Mouse (Mus musculus) MEL (cell line): ENCODE results near the gene Sec16b. TPM values are rescaled to one million over a fixed set of nuclear protein-coding genes. Genes with fewer than 3 reads are reported as not detected.

ENCODE experiments used
- DNase-seq: peaks from one replicate; pipeline ENCODE4 v3.0.0; 2011; ENCODE audit warnings: low read depth, low spot score
- H3K27ac ChIP-seq: 2 replicates; pipeline ENCODE4 v1.5.1; 2012; ENCODE audit warnings: low read depth, mild to moderate bottlenecking, control low read depth, low read length, moderate library complexity; ENCODE audit not compliant: control insufficient read depth
- H3K27me3 ChIP-seq, 2 experiments: fragments of 150-350 bp in 1 of 2; sonication (generic) in 1 of 2; 2 replicates each; pipeline ENCODE4 v1.6.1; 2012; ENCODE audit warnings: low read length in 2 of 2, mild to moderate bottlenecking in 2 of 2, improper control_type of control experiment in 1 of 2, moderate library complexity in 1 of 2; ENCODE audit not compliant: insufficient read depth in 2 of 2, control insufficient read depth in 1 of 2
- H3K36me3 ChIP-seq, 2 experiments: 2 replicates each; pipeline ENCODE4 v1.6.1; 2012 to 2014; ENCODE audit warnings: low read length in 2 of 2, improper control_type of control experiment in 1 of 2, inconsistent platforms in 1 of 2, mild to moderate bottlenecking in 1 of 2; ENCODE audit not compliant: insufficient read depth in 2 of 2, control insufficient read depth in 1 of 2
- H3K4me1 ChIP-seq, 2 experiments: fragments of 150-350 bp in 1 of 2; sonication (generic) in 1 of 2; 2 replicates each; pipeline ENCODE4 v1.6.1; 2012; ENCODE audit warnings: low read length in 2 of 2, improper control_type of control experiment in 1 of 2, mild to moderate bottlenecking in 1 of 2; ENCODE audit not compliant: insufficient read depth in 2 of 2, control insufficient read depth in 1 of 2
- H3K4me3 ChIP-seq, 2 experiments: fragments of 150-350 bp in 1 of 2; sonication (generic) in 1 of 2; 2 replicates each; pipeline ENCODE4 v1.5.1; 2012; ENCODE audit warnings: low read depth in 2 of 2, low read length in 2 of 2, mild to moderate bottlenecking in 2 of 2, moderate library complexity in 2 of 2, control low read depth in 1 of 2, improper control_type of control experiment in 1 of 2; ENCODE audit not compliant: control insufficient read depth in 1 of 2, insufficient read depth in 1 of 2
- H3K79me2 ChIP-seq: 2 replicates; pipeline ENCODE4 v1.6.1; 2012; ENCODE audit warnings: mild to moderate bottlenecking, low read length, moderate library complexity; ENCODE audit not compliant: control insufficient read depth, poor library complexity, insufficient read depth
- H3K9ac ChIP-seq: 2 replicates; pipeline ENCODE4 v1.6.1; 2012; ENCODE audit warnings: low read depth, mild to moderate bottlenecking, control low read depth, low read length, moderate library complexity; ENCODE audit not compliant: control insufficient read depth, poor library complexity, severe bottlenecking
- H3K9me3 ChIP-seq: fragments of 150-350 bp; sonication (generic); replicated peaks from 2 replicates; pipeline ENCODE4 v1.6.1; 2012; ENCODE audit warnings: mild to moderate bottlenecking, low read length, improper control_type of control experiment, moderate library complexity; ENCODE audit not compliant: insufficient read depth
- BHLHE40 ChIP-seq: IDR thresholded peaks from 2 replicates; pipeline ENCODE4 v1.6.1; 2012; ENCODE audit warnings: low read depth, mild to moderate bottlenecking, inconsistent platforms, low read length, improper control_type of control experiment, borderline replicate concordance
- CHD1 ChIP-seq: IDR thresholded peaks from 2 replicates; pipeline ENCODE4 v1.6.1; 2012; ENCODE audit warnings: low read depth, mild to moderate bottlenecking, inconsistent platforms, low read length, improper control_type of control experiment
- CTCF ChIP-seq, 3 experiments: IDR thresholded peaks in 2 of 3; conservative IDR thresholded peaks in 1 of 3; 2 replicates each; pipeline ENCODE4 v1.5.1; 2011 to 2012; ENCODE audit warnings: low read length in 3 of 3, low read depth in 2 of 3, mild to moderate bottlenecking in 2 of 3, improper control_type of control experiment in 1 of 3, inconsistent platforms in 1 of 3, mixed read lengths in 1 of 3, moderate library complexity in 1 of 3; ENCODE audit not compliant: control insufficient read depth in 1 of 3, insufficient read depth in 1 of 3, poor library complexity in 1 of 3, severe bottlenecking in 1 of 3
- E2F4 ChIP-seq: IDR thresholded peaks from 2 replicates; pipeline ENCODE4 v1.6.1; 2011; ENCODE audit warnings: low read depth, low read length, improper control_type of control experiment, borderline replicate concordance
- ELF1 ChIP-seq: IDR thresholded peaks from 2 replicates; pipeline ENCODE4 v1.6.1; 2014; ENCODE audit warnings: low read depth, mild to moderate bottlenecking, inconsistent platforms, low read length, improper control_type of control experiment, moderate library complexity
- EP300 ChIP-seq, 2 experiments: IDR thresholded peaks; 2 replicates each; pipeline ENCODE4 v1.6.1; 2011; ENCODE audit warnings: improper control_type of control experiment in 2 of 2, low read length in 2 of 2, low read depth in 1 of 2, mild to moderate bottlenecking in 1 of 2
- ETS1 ChIP-seq: IDR thresholded peaks from 2 replicates; pipeline ENCODE4 v1.6.1; 2012; ENCODE audit warnings: low read depth, mild to moderate bottlenecking, inconsistent platforms, low read length, improper control_type of control experiment, moderate library complexity
- GABPA ChIP-seq: IDR thresholded peaks from 2 replicates; pipeline ENCODE4 v1.6.1; 2012; ENCODE audit warnings: low read depth, mild to moderate bottlenecking, inconsistent platforms, low read length, improper control_type of control experiment, moderate library complexity
- GATA1 ChIP-seq: IDR thresholded peaks from 2 replicates; pipeline ENCODE4 v1.6.1; 2011; ENCODE audit warnings: low read depth, low read length, improper control_type of control experiment
- MAFK ChIP-seq: IDR thresholded peaks from 2 replicates; pipeline ENCODE4 v1.6.1; 2011; ENCODE audit warnings: low read depth, mild to moderate bottlenecking, low read length, improper control_type of control experiment, borderline replicate concordance
- MAX ChIP-seq: IDR thresholded peaks from 2 replicates; pipeline ENCODE4 v1.6.1; 2011; ENCODE audit warnings: low read length, improper control_type of control experiment
- MAZ ChIP-seq: IDR thresholded peaks from 2 replicates; pipeline ENCODE4 v1.6.1; 2012; ENCODE audit warnings: low read depth, mild to moderate bottlenecking, inconsistent platforms, low read length, improper control_type of control experiment
- MEF2A ChIP-seq: IDR thresholded peaks from 2 replicates; pipeline ENCODE4 v1.6.1; 2014; ENCODE audit warnings: low read depth, mild to moderate bottlenecking, inconsistent platforms, low read length, improper control_type of control experiment; ENCODE audit not compliant: poor library complexity, insufficient replicate concordance, severe bottlenecking; ENCODE audit errors: extremely low read depth
- MYB ChIP-seq: IDR thresholded peaks from 2 replicates; pipeline ENCODE4 v1.6.1; 2011; ENCODE audit warnings: mild to moderate bottlenecking, low read depth, low read length, improper control_type of control experiment
- NELFE ChIP-seq: IDR thresholded peaks from 2 replicates; pipeline ENCODE4 v1.6.1; 2011; ENCODE audit warnings: low read depth, low read length, improper control_type of control experiment
- NRF1 ChIP-seq: IDR thresholded peaks from 2 replicates; pipeline ENCODE4 v1.6.1; 2014; ENCODE audit warnings: low read depth, mild to moderate bottlenecking, inconsistent platforms, low read length, improper control_type of control experiment, moderate library complexity; ENCODE audit not compliant: poor library complexity, insufficient read depth, severe bottlenecking
- POLR2AphosphoS2 ChIP-seq: IDR thresholded peaks from 2 replicates; pipeline ENCODE4 v1.6.1; 2011; ENCODE audit warnings: low read length, improper control_type of control experiment
- POLR2AphosphoS5 ChIP-seq: IDR thresholded peaks from 2 replicates; pipeline ENCODE4 v1.6.1; 2012; ENCODE audit warnings: low read depth, borderline replicate concordance, mild to moderate bottlenecking, inconsistent platforms, low read length, moderate library complexity, mixed read lengths
- RAD21 ChIP-seq: IDR thresholded peaks from 2 replicates; pipeline ENCODE4 v1.6.1; 2011; ENCODE audit warnings: mild to moderate bottlenecking, low read depth, low read length, improper control_type of control experiment
- SIN3A ChIP-seq: IDR thresholded peaks from 2 replicates; pipeline ENCODE4 v1.6.1; 2012; ENCODE audit warnings: low read length, improper control_type of control experiment, inconsistent platforms
- SMC3 ChIP-seq: IDR thresholded peaks from 2 replicates; pipeline ENCODE4 v1.6.1; 2011; ENCODE audit warnings: low read depth, low read length, improper control_type of control experiment
- TAL1 ChIP-seq: IDR thresholded peaks from 2 replicates; pipeline ENCODE4 v1.6.1; 2012; ENCODE audit warnings: mild to moderate bottlenecking, inconsistent platforms, low read length, moderate library complexity, mixed read lengths
- TCF12 ChIP-seq: IDR thresholded peaks from 2 replicates; pipeline ENCODE4 v1.6.1; 2014; ENCODE audit warnings: low read depth, mild to moderate bottlenecking, inconsistent platforms, low read length, improper control_type of control experiment, moderate library complexity
- UBTF ChIP-seq: IDR thresholded peaks from 2 replicates; pipeline ENCODE4 v1.6.1; 2012; ENCODE audit warnings: low read depth, mild to moderate bottlenecking, inconsistent platforms, low read length, improper control_type of control experiment, moderate library complexity, borderline replicate concordance; ENCODE audit not compliant: insufficient read depth
- ZC3H11A ChIP-seq: IDR thresholded peaks from 2 replicates; pipeline ENCODE4 v1.6.1; 2012; ENCODE audit warnings: low read depth, mild to moderate bottlenecking, inconsistent platforms, low read length, improper control_type of control experiment
- ZMIZ1 ChIP-seq: IDR thresholded peaks from 2 replicates; pipeline ENCODE4 v1.6.1; 2012; ENCODE audit warnings: low read depth, mild to moderate bottlenecking, inconsistent platforms, low read length, improper control_type of control experiment, moderate library complexity
- ZNF384 ChIP-seq: IDR thresholded peaks from 2 replicates; pipeline ENCODE4 v1.6.1; 2012; ENCODE audit warnings: low read depth, mild to moderate bottlenecking, inconsistent platforms, low read length, improper control_type of control experiment
- polyA plus RNA-seq, 2 experiments: library from polyadenylated mRNA; stranded (reverse) in 1 of 2; unstranded in 1 of 2; fragments of >175 nt in 1 of 2; fragments of >200 nt in 1 of 2; gene quantifications; 2 replicates each; pipeline versions ENCODE4 v1.2.1 to v1.2.4; 2012; ENCODE audit warnings: low replicate concordance in 2 of 2, low read depth in 1 of 2; ENCODE audit not compliant: insufficient read length in 2 of 2, insufficient read depth in 1 of 2, missing spikeins in 1 of 2
- total RNA-seq: library from RNA; depleted of rRNA; stranded (reverse); fragments of 300-350 nt; gene quantifications from 2 replicates; pipeline ENCODE4 v1.2.3, GENCODE M21; 2012

The Sec16b gene
- total and polyA plus RNA-seq, 3 experiments = 0.03 to 0.04 TPM; not detected in 1

GRCm38 (mm10) chr1:157474865-157475264 lies 31.7 kb upstream of the Sec16b start:
- Histone ChIP-seq H3K79me2 (no peaks in the 10 kb centered on the region), H3K4me1 (peaks cover 1 to 6% of the 10 kb centered on the region in 2 experiments; a peak in 2 of 4 replicates), H3K9ac (no peak overlapping the region), H3K4me3 (no peak overlapping the region), H3K36me3 (peaks cover 0 to 2% of the 10 kb centered on the region in 2 experiments; a peak in 2 of 4 replicates), H3K27ac (no peak overlapping the region), H3K9me3 (no peaks in the 10 kb centered on the region), H3K27me3 (no peaks in the 10 kb centered on the region)
- TF ChIP-seq EP300 (IDR thresholded peaks at IDR 0.05; ENCODE audit: low read depth in 1 of 2, low read length in 2 of 2) (no peak), ETS1 (no peak), MYB (no peak), NELFE (no peak), ZMIZ1 (no peak), E2F4 (no peak), MEF2A (no peak), ELF1 (no peak), MAX (no peak), CHD1 (no peak), MAZ (no peak), TAL1 (no peak), ZNF384 (no peak), SIN3A (no peak)
- no peak for DNase-seq

- Histone ChIP-seq H3K27ac (no peak overlapping the region), H3K36me3 (peaks cover 0 to 6% of the 10 kb centered on the region in 2 experiments; a peak in 2 of 4 replicates), H3K4me1 (peaks cover 5 to 7% of the 10 kb centered on the region in 2 experiments), H3K4me3 (no peak overlapping the region), H3K27me3 (no peaks in the 10 kb centered on the region), H3K9ac (no peak overlapping the region), H3K9me3 (no peaks in the 10 kb centered on the region), H3K79me2 (no peaks in the 10 kb centered on the region)
- TF ChIP-seq GATA1 (no peak), BHLHE40 (no peak), TAL1 (no peak), NELFE (no peak), ZMIZ1 (no peak), RAD21 (no peak), MAZ (no peak), GABPA (no peak), NRF1 (no peak), SMC3 (no peak), UBTF (no peak), CHD1 (no peak), ZC3H11A (no peak), MAFK (no peak), CTCF (IDR thresholded peaks at IDR 0.05 in 2 of 3, conservative IDR thresholded peaks at IDR 0.05 in 1 of 3; ENCODE audit: control insufficient read depth in 1 of 3, insufficient read depth in 1 of 3, low read depth in 2 of 3, low read length in 3 of 3, poor library complexity in 1 of 3, severe bottlenecking in 1 of 3) (no peak), ELF1 (no peak), POLR2AphosphoS5 (no peak), ETS1 (no peak), TCF12 (no peak), POLR2AphosphoS2 (no peak)
- DNase-seq = no peak
Measured at GRCm38 (mm10) chr1:157476231-157476630, 30.3 kb upstream of the Sec16b start.
